Comparison of ENCODE assay signal across 31 mouse cellular contexts in the genomic region with DNA sequence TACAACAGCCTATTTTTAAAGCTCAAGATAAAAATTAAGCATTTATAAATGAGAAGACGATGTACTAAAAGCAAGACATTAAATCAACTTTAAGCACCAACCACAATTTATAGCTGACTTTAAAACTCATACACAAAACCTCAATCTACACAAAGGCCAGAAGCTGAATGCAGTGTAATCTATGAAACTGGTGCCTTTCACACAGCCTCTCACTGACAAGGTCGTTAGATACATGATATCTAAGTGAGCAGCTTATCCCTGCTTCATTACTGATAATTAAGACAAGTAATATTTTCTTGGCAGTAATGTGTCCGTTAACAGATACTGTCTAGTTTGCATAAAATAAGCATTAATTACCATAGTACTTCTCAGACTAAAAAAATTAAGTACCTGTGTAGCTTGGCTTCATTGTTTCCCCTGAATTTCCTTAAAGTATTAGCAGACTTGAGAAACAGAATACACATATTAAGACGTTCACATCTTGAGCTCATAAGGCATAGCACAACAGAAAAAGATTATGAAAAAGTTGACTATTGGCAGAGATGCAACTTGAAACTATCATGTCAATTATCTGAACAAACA.
A peak's percentile ranks its signal among the peaks of the same experiment; 100 is the strongest.
DNase-seq lines count a peak whose midpoint lies in the region; ATAC-seq and TF ChIP-seq lines count a peak whose summit lies in the region.
"Had no signal": no experiment of that assay in that cellular context is flagged by ENCODE, and none has a peak within 500 bp of the region (broad histone marks: within the 10 kb centered on the region; RNA-seq: fewer than 3 reads in every experiment).

No protein-coding gene starts in this region.

- H3K4me3 ChIP-seq in stomach, embryonic 15.5 days (replicated peaks) = no peak overlapping the region
- no peak overlapping the region for H3K4me3 ChIP-seq in stomach, postnatal 0 days (ENCODE audit: low read depth, low read length)
- no peak overlapping the region for H3K4me3 ChIP-seq in liver, postnatal 0 days (ENCODE audit: low read depth, low read length)
- H3K4me3 ChIP-seq in neural tube, embryonic 15.5 days (replicated peaks) = no peak overlapping the region
- H3K4me3 ChIP-seq: embryonic facial prominence, embryonic 15.5 days; forebrain, embryonic 10.5 days; heart, adult 2 months; heart, embryonic 13.5 days; hindbrain, embryonic 13.5 days; layer of hippocampus, adult 2 months; limb, embryonic 12.5 days; megakaryocyte, embryonic 14.5 days; midbrain, embryonic 15.5 days; neural tube, embryonic 12.5 days had no signal

- H3K27ac ChIP-seq in stomach, embryonic 15.5 days = no peak overlapping the region
- H3K27ac ChIP-seq in stomach, postnatal 0 days (replicated peaks) = no peak overlapping the region
- H3K27ac ChIP-seq in liver, postnatal 0 days (ENCODE audit: low read depth) = no peak overlapping the region
- H3K27ac ChIP-seq in neural tube, embryonic 15.5 days (replicated peaks) = no peak overlapping the region
- H3K27ac ChIP-seq: embryonic facial prominence, embryonic 15.5 days; forebrain, embryonic 10.5 days; heart, adult 2 months; heart, embryonic 13.5 days; hindbrain, embryonic 13.5 days; layer of hippocampus, adult 2 months; limb, embryonic 12.5 days; midbrain, embryonic 15.5 days; neural tube, embryonic 12.5 days had no signal

- no peaks in the 10 kb centered on the region for H3K36me3 ChIP-seq in stomach, embryonic 15.5 days
- no peaks in the 10 kb centered on the region for H3K36me3 ChIP-seq in stomach, postnatal 0 days (ENCODE audit: control insufficient read depth, insufficient read depth, low read length)
- H3K36me3 ChIP-seq in liver, postnatal 0 days (replicated peaks; ENCODE audit: insufficient read depth, low read length) = no peaks in the 10 kb centered on the region
- no peaks in the 10 kb centered on the region for H3K36me3 ChIP-seq in neural tube, embryonic 15.5 days
- H3K36me3 ChIP-seq: embryonic facial prominence, embryonic 15.5 days; midbrain, embryonic 15.5 days; neural tube, embryonic 12.5 days had no signal

- no peak for DNase-seq in stomach, postnatal 0 days (ENCODE audit: low spot score)
- DNase-seq in liver, postnatal 0 days = no peak
- no peak for DNase-seq in kidney, postnatal 36 days
- no peak for DNase-seq in right cerebral cortex, postnatal 4 days
- DNase-seq: adrenal gland, adult 2 months; cerebellum, adult 2 months; cerebellum, postnatal 36 days; forebrain, postnatal 0 days; gastrocnemius, postnatal 36 days; heart, adult 2 months; heart, postnatal 14 days; kidney, adult 18-20 months; kidney, postnatal 10 days; lung, adult 2 months; lung, postnatal 14 days; right cerebral cortex, adult 18-20 months had no signal

- no peak for TF ChIP-seq EP300 in stomach, postnatal 0 days (optimal IDR thresholded peaks at IDR 0.05)
- TF ChIP-seq EP300 in liver, postnatal 0 days (IDR thresholded peaks at IDR 0.05; ENCODE audit: low read depth) = peak; percentile 97

- H3K4me2 ChIP-seq in stomach, embryonic 15.5 days = no peak overlapping the region
- no peak overlapping the region for H3K4me2 ChIP-seq in stomach, postnatal 0 days (replicated peaks; ENCODE audit: low read depth)
- H3K4me2 ChIP-seq in liver, postnatal 0 days (ENCODE audit: low read depth, low read length) = no peak overlapping the region
- H3K4me2 ChIP-seq in neural tube, embryonic 15.5 days = no peak overlapping the region
- H3K4me2 ChIP-seq: embryonic facial prominence, embryonic 15.5 days; heart, embryonic 13.5 days; hindbrain, embryonic 13.5 days; limb, embryonic 12.5 days; midbrain, embryonic 15.5 days; neural tube, embryonic 12.5 days had no signal

- no peak overlapping the region for H3K9ac ChIP-seq in stomach, embryonic 15.5 days
- no peak overlapping the region for H3K9ac ChIP-seq in stomach, postnatal 0 days (ENCODE audit: low read length)
- no peak overlapping the region for H3K9ac ChIP-seq in liver, postnatal 0 days (replicated peaks)
- H3K9ac ChIP-seq in neural tube, embryonic 15.5 days (replicated peaks) = no peak overlapping the region
- H3K9ac ChIP-seq: embryonic facial prominence, embryonic 15.5 days; forebrain, postnatal 0 days; heart, embryonic 13.5 days; hindbrain, embryonic 13.5 days; limb, embryonic 12.5 days; midbrain, embryonic 15.5 days; neural tube, embryonic 12.5 days had no signal

- H3K27me3 ChIP-seq in stomach, embryonic 15.5 days (replicated peaks) = no peaks in the 10 kb centered on the region
- H3K27me3 ChIP-seq in stomach, postnatal 0 days (ENCODE audit: control insufficient read depth, insufficient read depth, low read length) = no peaks in the 10 kb centered on the region
- H3K27me3 ChIP-seq in liver, postnatal 0 days (ENCODE audit: insufficient read depth, low read length) = no peaks in the 10 kb centered on the region
- no peaks in the 10 kb centered on the region for H3K27me3 ChIP-seq in neural tube, embryonic 15.5 days (replicated peaks)
- H3K27me3 ChIP-seq: embryonic facial prominence, embryonic 15.5 days; heart, embryonic 13.5 days; hindbrain, embryonic 13.5 days; limb, embryonic 12.5 days; megakaryocyte, embryonic 14.5 days; neural tube, embryonic 12.5 days; Patski had no signal

- H3K9me3 ChIP-seq in stomach, embryonic 15.5 days = no peaks in the 10 kb centered on the region
- H3K9me3 ChIP-seq in stomach, postnatal 0 days (ENCODE audit: control insufficient read depth, low read length) = no peaks in the 10 kb centered on the region
- no peaks in the 10 kb centered on the region; the same call in 1 of the 2 replicates for H3K9me3 ChIP-seq in liver, postnatal 0 days (ENCODE audit: low read length)
- H3K9me3 ChIP-seq in neural tube, embryonic 15.5 days (replicated peaks) = no peaks in the 10 kb centered on the region
- H3K9me3 ChIP-seq: embryonic facial prominence, embryonic 15.5 days; limb, embryonic 12.5 days; neural tube, embryonic 12.5 days had no signal

- no peaks in the 10 kb centered on the region for H3K4me1 ChIP-seq in stomach, embryonic 15.5 days
- H3K4me1 ChIP-seq in stomach, postnatal 0 days (replicated peaks; ENCODE audit: control insufficient read depth, insufficient read depth) = no peaks in the 10 kb centered on the region
- H3K4me1 ChIP-seq in liver, postnatal 0 days (ENCODE audit: insufficient read depth) = no peaks in the 10 kb centered on the region
- no peaks in the 10 kb centered on the region for H3K4me1 ChIP-seq in neural tube, embryonic 15.5 days
- H3K4me1 ChIP-seq: embryonic facial prominence, embryonic 15.5 days; forebrain, embryonic 10.5 days; heart, embryonic 13.5 days; hindbrain, embryonic 13.5 days; limb, embryonic 12.5 days; megakaryocyte, embryonic 14.5 days; midbrain, embryonic 15.5 days; neural tube, embryonic 12.5 days had no signal

- 73% methylated on average over 4 of the region's 4 CpGs for WGBS in stomach, embryonic 15.5 days
- 78% methylated on average over 4 of the region's 4 CpGs for WGBS in stomach, postnatal 0 days
- WGBS in liver, postnatal 0 days (ENCODE audit: insufficient replicate concordance) = 55% methylated on average over 4 of the region's 4 CpGs
- WGBS in neural tube, embryonic 15.5 days = 64% methylated on average over 4 of the region's 4 CpGs

- TF ChIP-seq CTCF in stomach, postnatal 0 days (IDR thresholded peaks at IDR 0.05; ENCODE audit: low read depth) = no peak
- no peak for TF ChIP-seq CTCF in liver, postnatal 0 days (IDR thresholded peaks at IDR 0.05; ENCODE audit: low read depth)

- peak; percentile 60; the same call in 1 of the 2 replicates for ATAC-seq in stomach, embryonic 15.5 days (ENCODE audit: insufficient read depth, low FRiP score, low read depth)
- no peak for ATAC-seq in stomach, postnatal 0 days (ENCODE audit: low FRiP score, low TSS enrichment)
- peak; percentile 27 to 42; a peak in 2 of 4 replicates for ATAC-seq in hematopoietic stem cell, adult 5-6 weeks (replicated peaks in 1 of 2; ENCODE audit: insufficient read depth in 1 of 2, low FRiP score in 2 of 2, low TSS enrichment in 1 of 2, low read depth in 1 of 2, poor library complexity in 2 of 2, severe bottlenecking in 2 of 2)
- peak; percentile 82 for ATAC-seq in liver, postnatal 0 days
- ATAC-seq in neural tube, embryonic 15.5 days (ENCODE audit: low FRiP score) = no peak
- ATAC-seq: CD4-positive, CD25-positive, alpha-beta regulatory T cell, adult 4 months; forebrain, postnatal 0 days; inflammation-experienced regulatory T-cells, adult 6 months; midbrain, embryonic 15.5 days; Patski had no signal

Comparison
In these comparisons a context has a peak if more than half of its experiments do, and no peak if none do; other contexts are left out.
1. ATAC-seq: peak in stomach, embryonic 15.5 days (single experiment), hematopoietic stem cell, adult 5-6 weeks (2 of 2) and liver, postnatal 0 days (single experiment); none in stomach, postnatal 0 days (single experiment) and neural tube, embryonic 15.5 days (single experiment).